Mouse (Mus musculus): ENCODE measurements around the gene Ucp3.

DNA sequence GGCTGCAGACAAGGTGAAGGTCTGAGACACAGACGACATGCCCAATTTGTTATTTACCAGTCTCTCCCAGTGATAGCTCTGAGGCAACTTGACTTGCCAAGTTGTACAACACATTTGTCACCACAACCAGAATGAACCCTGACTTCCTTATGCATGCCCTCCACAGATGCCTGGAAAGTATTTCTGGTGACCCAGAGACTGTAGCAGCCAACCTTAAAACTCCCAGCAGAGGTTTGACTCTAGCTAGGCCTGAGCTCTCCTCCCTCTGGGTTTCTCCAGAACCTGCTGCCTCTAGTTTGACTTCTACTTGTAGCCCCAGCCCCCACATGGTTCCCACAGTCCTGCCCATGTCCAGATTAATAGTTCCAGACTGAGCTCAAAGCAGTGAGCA, 1.4 kb upstream of the Ucp3 start:
- TF ChIP-seq CTCF (IDR thresholded peaks at IDR 0.05; ENCODE audit: low read depth, low read length) = no peak
- TF ChIP-seq POLR2A (IDR thresholded peaks at IDR 0.05; ENCODE audit: insufficient read depth, low read length) = no peak
